Mouse (Mus musculus) midbrain, embryonic 11.5 days (tissue): Measurements from ENCODE around the gene Psmd9. TPM values are rescaled to one million over a fixed set of nuclear protein-coding genes. Genes with fewer than 3 reads are reported as not detected.

Experiments
- ATAC-seq: fragments of 200-750 bp; cut with Nextera tagmentation; 2 replicates; pipeline ENCODE4 v1.8.0; 2017; ENCODE audit warnings: moderate TSS enrichment, moderate library complexity; ENCODE audit not compliant: low FRiP score
- DNase-seq: peaks from one replicate; pipeline ENCODE4 v3.0.0; 2015; ENCODE audit warnings: low spot score; ENCODE audit errors: missing footprints
- H3K27ac ChIP-seq: fragments of 300-500 bp; sonication (generic); 2 replicates; pipeline ENCODE4 v1.5.1; 2014; ENCODE audit warnings: low read depth, low read length
- H3K27me3 ChIP-seq: fragments of 300-500 bp; sonication (generic); 2 replicates; pipeline ENCODE4 v1.6.1; 2014; ENCODE audit warnings: mild to moderate bottlenecking, low read length, moderate library complexity, mixed read lengths; ENCODE audit not compliant: control insufficient read depth, insufficient read depth
- H3K36me3 ChIP-seq: fragments of 300-500 bp; sonication (generic); 2 replicates; pipeline ENCODE4 v1.6.1; 2014; ENCODE audit warnings: mild to moderate bottlenecking, low read length, moderate library complexity, mixed read lengths; ENCODE audit not compliant: control insufficient read depth, insufficient read depth
- H3K4me1 ChIP-seq: fragments of 300-500 bp; sonication (generic); 2 replicates; pipeline ENCODE4 v1.6.1; 2014; ENCODE audit warnings: low read length; ENCODE audit not compliant: control insufficient read depth, insufficient read depth
- H3K4me2 ChIP-seq: fragments of 300-500 bp; sonication (generic); 2 replicates; pipeline ENCODE4 v1.6.1; 2014; ENCODE audit warnings: mild to moderate bottlenecking, moderate library complexity
- H3K4me3 ChIP-seq: fragments of 300-500 bp; sonication (generic); 2 replicates; pipeline ENCODE4 v1.5.1; 2014; ENCODE audit warnings: low read depth, low read length
- H3K9ac ChIP-seq: fragments of 300-500 bp; sonication (generic); 2 replicates; pipeline ENCODE4 v1.6.1; 2014; ENCODE audit warnings: low read length
- H3K9me3 ChIP-seq: fragments of 300-500 bp; sonication (generic); 2 replicates; pipeline ENCODE4 v1.6.1; 2016; ENCODE audit warnings: low read length; ENCODE audit not compliant: control insufficient read depth
- WGBS: fragments of 180-500 bp; shearing (Covaris S2); extraction: QIAGEN DNeasy Blood & Tissue Kit; methylation state at CpG from one replicate; pipeline ENCODE4 v1.1.7; 2014; 5-methylcytosine and 5-hydroxymethylcytosine counted together
- polyA plus RNA-seq: library from polyadenylated mRNA; unstranded; fragments of >200 nt; fragmentation: Nextera tagmentation; extraction: Ambion mirVana; gene quantifications from 2 replicates; pipeline ENCODE4 v1.2.1, GENCODE M21; 2014

Gene Psmd9
- polyA plus RNA-seq, 1 experiment from 2014 or later: 60.7 TPM

DNA sequence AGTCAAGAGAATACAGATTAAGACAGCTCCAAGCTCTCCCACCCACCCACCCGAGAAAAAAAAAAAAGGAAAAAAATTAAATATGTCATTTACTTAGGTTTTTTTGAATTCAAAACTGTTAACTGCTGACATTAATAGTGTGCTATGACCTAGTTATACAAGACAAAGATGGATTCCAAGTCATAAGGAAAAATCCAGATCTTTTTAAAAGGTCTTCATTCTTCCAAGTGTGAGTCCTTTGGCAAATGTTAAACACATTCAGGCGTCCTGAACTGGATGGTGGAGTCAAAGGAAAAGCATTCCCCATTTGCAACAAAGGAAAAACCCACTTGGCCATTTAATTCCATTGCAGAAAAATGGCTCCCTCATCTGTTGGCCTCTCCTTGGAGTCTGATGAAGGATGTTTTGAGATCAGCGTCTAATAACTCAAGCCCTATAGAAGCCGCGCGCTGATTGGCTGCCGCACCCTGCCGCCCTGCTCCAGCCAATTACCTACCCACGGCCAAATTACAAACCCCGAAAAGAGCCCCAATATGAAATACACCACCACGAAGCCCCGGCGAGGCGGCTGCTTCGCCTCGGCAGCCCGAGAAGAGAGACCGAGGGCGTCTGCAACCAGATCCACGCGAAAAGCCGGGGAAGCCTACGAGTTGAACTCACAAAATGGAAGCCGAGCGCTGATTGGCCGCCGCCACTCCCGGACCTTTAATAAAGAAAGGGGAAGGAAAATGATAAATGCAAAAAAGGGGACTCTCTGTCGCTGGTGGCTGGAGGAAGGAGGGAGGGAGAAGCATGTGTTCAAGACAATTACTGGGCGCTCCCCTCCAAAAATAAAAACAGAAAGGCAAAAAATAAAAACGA, 28.3 kb upstream of the Psmd9 start:
- ATAC-seq (peak; percentile 38), DNase-seq (peak; percentile 99)
- H3K36me3 ChIP-seq: no peaks in the 10 kb centered on the region
- under 1% methylated on average over 31 of the region's 31 CpGs for WGBS
- no peaks in the 10 kb centered on the region for H3K9me3 ChIP-seq
- H3K27ac ChIP-seq: peak overlapping the region; percentile 100
- H3K4me1 ChIP-seq: peaks cover 38% of the 10 kb centered on the region
- H3K9ac ChIP-seq: peak overlapping the region; percentile 99
- peak overlapping the region; percentile 100 for H3K4me2 ChIP-seq
- H3K4me3 ChIP-seq: peak overlapping the region; percentile 95
- H3K27me3 ChIP-seq: no peaks in the 10 kb centered on the region

DNA sequence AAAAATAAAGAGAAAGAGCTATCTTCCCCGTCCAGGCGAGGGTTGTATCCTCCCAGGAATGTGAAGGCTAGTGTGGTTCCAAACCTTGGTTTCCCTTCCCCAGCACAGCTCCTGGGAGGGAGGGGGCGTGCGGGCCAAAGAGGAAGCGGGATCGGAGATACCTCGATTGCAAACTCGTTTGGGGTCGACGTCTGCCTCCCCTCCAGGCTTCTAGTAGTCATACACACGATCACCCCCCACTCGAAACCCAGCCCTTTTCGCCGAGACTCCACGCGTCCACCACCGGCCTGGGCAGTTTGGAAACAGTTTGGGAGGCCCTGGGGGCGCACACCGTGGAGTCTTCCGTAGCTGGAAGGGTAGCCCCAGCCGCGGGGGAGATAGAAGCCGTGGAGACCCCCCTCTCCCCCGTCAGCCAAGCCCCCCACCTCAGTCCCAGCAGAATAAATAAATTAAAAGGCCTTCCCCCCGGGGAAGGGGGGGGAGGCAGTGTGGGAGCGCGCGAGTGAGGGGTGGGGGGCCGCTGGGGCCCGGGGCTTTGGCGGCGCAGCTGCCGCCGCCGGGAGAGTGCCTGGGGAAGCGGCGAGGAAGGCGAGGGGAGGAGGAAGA, 27.6 kb upstream of the Psmd9 start:
- Histone ChIP-seq H3K9ac (peak overlapping the region; percentile 99), H3K27me3 (no peaks in the 10 kb centered on the region), H3K36me3 (no peaks in the 10 kb centered on the region), H3K4me2 (peak overlapping the region; percentile 100), H3K27ac (peak overlapping the region; percentile 100), H3K4me1 (peaks cover 34% of the 10 kb centered on the region), H3K4me3 (peak overlapping the region; percentile 95), H3K9me3 (no peaks in the 10 kb centered on the region)
- peak; percentile 97 for DNase-seq
- ATAC-seq: peak; percentile 6; the same call in 1 of the 2 replicates
- WGBS: 0% methylated on average over 26 of the region's 38 CpGs

DNA sequence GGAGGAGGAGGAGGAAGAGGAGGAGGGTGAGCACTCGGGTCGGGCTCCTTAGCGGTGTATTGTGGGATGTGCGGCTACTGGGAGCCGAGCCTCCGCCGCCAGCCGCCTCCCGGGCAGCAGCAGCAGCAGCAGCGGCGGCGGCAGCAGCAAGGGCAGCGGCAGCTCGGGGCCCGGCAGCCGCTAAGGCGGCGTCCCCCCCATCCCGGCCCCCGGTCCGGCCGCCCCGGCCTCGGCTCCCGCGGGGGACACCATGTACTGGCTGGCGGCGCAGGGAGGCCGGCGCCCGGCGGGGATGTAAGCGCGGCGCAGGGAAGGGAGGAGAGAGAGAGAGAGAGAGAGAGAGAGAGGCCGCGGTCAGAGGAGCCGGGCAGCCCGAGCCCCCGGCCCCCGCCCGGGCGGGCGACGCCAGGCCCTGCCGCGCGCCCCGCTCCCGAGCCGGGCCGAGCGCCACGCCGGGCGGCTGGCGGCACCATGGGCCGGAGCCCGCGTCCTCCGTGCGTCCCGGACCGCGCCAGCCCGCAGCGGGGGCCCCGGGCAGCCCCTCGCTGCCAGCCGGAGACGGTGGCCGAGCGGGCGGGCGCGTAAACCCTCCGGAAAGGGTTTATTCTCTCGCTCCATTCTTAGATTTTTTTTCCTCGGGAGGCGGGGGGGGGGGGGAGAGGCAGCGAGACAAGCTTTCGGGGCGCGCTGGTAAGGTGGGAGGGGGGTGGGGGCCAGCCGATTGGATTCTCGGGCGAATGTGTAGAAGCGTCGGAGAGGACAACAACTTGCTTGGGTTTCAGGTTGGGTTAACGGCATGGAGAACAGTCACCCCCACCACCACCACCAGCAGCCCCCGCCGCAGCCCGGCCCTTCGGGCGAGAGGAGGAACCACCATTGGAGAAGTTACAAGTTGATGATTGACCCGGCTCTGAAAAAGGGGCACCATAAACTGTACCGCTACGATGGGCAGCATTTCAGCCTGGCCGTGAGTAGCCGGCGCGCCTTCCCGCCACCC, 26.8 kb upstream of the Psmd9 start, which contains the start of gene Setd1b:
Gene Setd1b (plus strand): TSS at position 33 of the 997 bp plus-strand sequence.
- peak; percentile 31 for ATAC-seq
- Histone ChIP-seq H3K4me1 (peaks cover 26% of the 10 kb centered on the region), H3K4me2 (peak within 1 kb of the TSS; percentile 100), H3K4me3 (peak within 1 kb of the TSS; percentile 95), H3K27me3 (no peaks in the 10 kb centered on the region), H3K9ac (peak within 1 kb of the TSS; percentile 99), H3K9me3 (no peaks in the 10 kb centered on the region), H3K36me3 (peaks cover 3% of the 10 kb centered on the region), H3K27ac (peak within 1 kb of the TSS; percentile 100)
- under 1% methylated on average over 50 of the region's 103 CpGs for WGBS
- DNase-seq: peak; percentile 97

DNA sequence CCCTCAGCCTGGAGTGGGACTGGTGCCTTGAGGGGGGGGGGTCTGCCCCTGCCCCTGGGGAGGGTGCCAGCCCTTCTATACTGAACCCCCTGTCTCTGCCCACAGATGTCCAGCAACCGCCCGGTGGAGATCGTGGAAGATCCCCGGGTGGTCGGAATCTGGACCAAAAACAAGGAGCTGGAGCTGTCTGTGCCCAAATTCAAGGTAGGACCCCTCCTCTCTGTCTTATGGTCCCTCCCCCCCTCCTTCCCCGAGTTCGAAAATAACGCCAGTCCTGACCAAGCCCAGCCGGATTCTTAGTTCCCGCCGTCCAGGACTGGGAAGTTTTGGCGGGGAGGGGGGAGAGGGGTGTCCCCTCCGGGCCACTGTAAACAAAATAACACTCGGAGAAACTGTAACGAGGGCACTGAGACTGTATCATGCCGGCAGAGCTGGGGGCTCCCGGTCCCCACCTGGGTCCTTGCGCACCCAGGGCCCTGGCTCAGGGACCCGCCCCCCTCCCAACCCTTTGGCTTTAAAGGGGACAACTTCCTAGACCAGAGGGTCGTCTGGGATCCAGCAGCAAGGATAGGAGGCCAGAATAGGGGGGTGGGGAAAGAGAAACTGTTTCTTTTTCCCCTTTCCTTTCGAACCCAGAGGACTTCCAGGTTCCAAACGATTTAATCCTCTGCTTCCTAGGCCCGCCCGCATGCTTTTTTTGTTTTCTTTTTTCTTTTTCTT, 25.8 kb upstream of the Psmd9 start:
- H3K4me2 ChIP-seq: peak overlapping the region; percentile 100
- H3K36me3 ChIP-seq: peaks cover 10% of the 10 kb centered on the region
- no peaks in the 10 kb centered on the region for H3K27me3 ChIP-seq
- ATAC-seq (no peak), DNase-seq (peak; percentile 94)
- peak overlapping the region; percentile 99 for H3K9ac ChIP-seq
- 1% methylated on average over 24 of the region's 24 CpGs for WGBS
- peak overlapping the region; percentile 95 for H3K4me3 ChIP-seq
- H3K9me3 ChIP-seq: no peaks in the 10 kb centered on the region
- peaks cover 22% of the 10 kb centered on the region for H3K4me1 ChIP-seq
- peak overlapping the region; percentile 9; the same call in 1 of the 2 replicates for H3K27ac ChIP-seq

DNA sequence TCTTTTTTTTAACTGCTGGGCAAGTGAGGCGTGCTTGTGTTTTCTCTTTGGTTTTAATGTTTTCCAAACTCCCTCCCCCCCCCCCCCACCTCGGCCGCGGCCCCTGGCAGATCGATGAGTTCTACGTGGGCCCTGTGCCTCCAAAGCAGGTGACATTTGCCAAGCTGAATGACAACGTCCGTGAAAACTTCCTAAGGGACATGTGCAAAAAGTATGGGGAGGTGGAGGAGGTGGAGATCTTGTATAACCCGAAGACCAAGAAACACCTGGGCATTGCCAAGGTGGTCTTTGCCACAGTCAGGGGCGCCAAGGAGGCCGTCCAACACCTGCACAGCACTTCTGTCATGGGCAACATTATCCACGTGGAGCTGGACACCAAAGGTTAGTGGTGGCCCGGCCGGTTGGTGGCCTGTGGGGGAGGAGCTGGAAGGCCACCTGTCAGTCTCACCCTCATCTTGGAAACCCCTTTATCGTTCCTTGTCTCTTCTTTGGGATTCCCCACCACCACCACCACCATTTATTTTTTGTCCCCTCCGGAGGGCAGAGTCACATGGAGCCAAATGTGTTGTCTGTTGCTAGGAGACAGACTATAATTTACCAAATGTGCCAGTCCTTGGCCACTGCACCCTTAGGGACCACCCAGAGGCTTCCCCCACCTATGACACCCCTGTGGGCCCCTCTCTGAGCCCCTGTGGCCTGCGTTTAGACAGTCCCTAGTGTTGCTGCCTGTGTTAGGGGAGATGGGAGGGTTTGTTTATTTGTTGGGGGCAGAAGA, 25.1 kb upstream of the Psmd9 start:
- DNase-seq (no peak), ATAC-seq (no peak)
- no peaks in the 10 kb centered on the region for H3K27me3 ChIP-seq
- H3K4me1 ChIP-seq: peaks cover 26% of the 10 kb centered on the region
- H3K27ac ChIP-seq: no peak overlapping the region
- peaks cover 14% of the 10 kb centered on the region for H3K36me3 ChIP-seq
- H3K9me3 ChIP-seq: no peaks in the 10 kb centered on the region
- H3K4me3 ChIP-seq: peak overlapping the region; percentile 95
- WGBS: 7% methylated on average over 15 of the region's 17 CpGs
- H3K9ac ChIP-seq: peak overlapping the region; percentile 99
- peak overlapping the region; percentile 100 for H3K4me2 ChIP-seq

DNA sequence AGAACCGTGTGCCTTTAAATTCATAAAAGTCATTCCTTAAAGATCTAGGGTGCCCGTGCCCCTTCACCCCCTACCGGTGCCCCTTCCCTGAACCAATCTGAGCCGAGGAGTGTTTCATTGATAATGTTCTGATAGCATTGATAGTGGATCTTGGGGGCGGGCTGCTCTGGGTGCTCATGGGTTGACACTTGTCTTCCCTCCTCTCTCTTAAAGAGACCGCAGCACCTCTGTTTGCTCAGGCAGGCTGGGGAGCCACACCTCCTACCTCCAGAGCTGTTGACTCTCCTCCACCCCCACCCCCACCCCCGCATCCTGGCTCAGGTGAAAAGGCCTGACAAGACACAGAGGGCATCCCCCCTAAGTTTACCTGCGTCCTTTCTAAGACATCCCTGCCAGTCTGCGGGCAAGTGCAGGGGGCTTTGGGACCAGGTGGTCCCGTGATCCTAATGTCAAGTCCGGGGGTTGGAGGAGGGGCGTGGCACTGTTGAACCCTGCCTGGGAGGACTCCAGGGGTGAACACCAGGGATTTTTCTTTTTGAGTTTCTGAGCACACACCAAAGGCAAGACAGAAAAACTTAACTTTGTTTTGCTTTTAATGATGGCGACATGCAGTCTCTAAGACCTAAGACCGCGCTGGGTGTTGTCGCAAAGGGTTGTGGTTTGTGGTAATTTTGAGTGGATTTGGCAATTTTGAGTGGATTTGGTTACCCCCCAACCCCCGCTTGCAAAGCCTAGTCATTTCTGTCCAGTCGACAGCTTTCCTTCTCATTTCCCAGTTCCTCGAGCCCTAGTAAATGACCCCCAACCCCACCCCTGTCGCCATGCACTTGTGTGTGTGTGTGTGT, 24.2 kb upstream of the Psmd9 start:
- Histone ChIP-seq H3K9me3 (no peaks in the 10 kb centered on the region), H3K27ac (no peak overlapping the region), H3K4me3 (peak overlapping the region; percentile 95), H3K4me2 (peak overlapping the region; percentile 100), H3K36me3 (peaks cover 15% of the 10 kb centered on the region), H3K4me1 (peaks cover 30% of the 10 kb centered on the region), H3K9ac (peak overlapping the region; percentile 99), H3K27me3 (no peaks in the 10 kb centered on the region)
- 40% methylated on average over 20 of the region's 20 CpGs for WGBS
- DNase-seq (peak; percentile 89), ATAC-seq (no peak)

DNA sequence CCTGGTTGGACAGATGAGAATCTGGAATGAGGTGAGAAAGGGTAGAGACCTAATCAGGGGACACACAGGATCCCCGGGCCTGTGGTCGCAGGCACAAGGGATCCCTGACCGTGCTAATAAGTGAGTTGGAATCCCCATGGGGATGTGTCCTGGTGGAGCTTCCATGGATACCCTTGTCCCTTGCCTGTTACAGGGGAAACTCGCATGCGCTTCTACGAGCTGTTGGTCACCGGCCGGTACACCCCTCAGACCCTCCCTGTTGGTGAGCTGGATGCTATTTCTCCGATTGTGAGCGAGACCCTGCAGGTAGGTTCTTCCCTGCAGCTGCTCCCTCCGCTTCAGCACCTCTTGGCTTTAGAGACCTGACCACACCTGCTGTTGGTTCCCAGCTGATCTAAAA, 22.9 kb upstream of the Psmd9 start:
- peaks cover 41% of the 10 kb centered on the region for H3K4me1 ChIP-seq
- no peaks in the 10 kb centered on the region for H3K27me3 ChIP-seq
- ATAC-seq (no peak), DNase-seq (no peak)
- H3K9me3 ChIP-seq: no peaks in the 10 kb centered on the region
- no peak overlapping the region for H3K4me3 ChIP-seq
- H3K9ac ChIP-seq: no peak overlapping the region
- 85% methylated on average over 11 of the region's 11 CpGs for WGBS
- no peak overlapping the region for H3K27ac ChIP-seq
- peaks cover 16% of the 10 kb centered on the region for H3K36me3 ChIP-seq
- no peak overlapping the region for H3K4me2 ChIP-seq
